Mouse (Mus musculus): ENCODE data around the gene Slc23a2.

Gene Slc23a2

DNA sequence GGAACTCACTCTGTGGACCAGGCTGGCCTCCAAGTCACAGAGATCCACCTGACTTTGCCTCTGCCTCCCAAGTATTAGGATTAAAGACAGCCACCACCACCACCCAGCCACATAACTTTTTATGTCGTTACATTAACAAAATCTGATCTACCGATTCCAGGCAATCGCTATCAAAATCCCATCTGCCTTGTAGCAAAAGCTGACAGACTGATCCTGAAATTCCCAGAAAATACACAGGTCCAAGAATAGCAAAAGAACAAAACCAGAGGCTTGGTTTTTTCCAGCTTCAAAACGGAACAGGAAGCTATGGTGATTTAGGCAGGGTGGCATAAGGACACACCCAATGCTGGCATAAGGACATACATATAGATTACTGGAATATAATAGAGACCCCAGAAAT lies 10.2 kb downstream of the Slc23a2 start:
- DNase-seq (ENCODE audit: low read depth, low spot score), result no peak

GRCm38 (mm10) chr2:132133436-132133835 lies 11.5 kb downstream of the Slc23a2 start:
- peak; percentile 90 for DNase-seq (ENCODE audit: low read depth, low spot score)

- peak; percentile 72 for DNase-seq (ENCODE audit: low read depth, low spot score)
Measured at GRCm38 (mm10) chr2:132131266-132131665, 13.6 kb downstream of the Slc23a2 start.

- DNase-seq (ENCODE audit: low read depth, low spot score), result no peak
Measured at GRCm38 (mm10) chr2:132129980-132130379, 14.9 kb downstream of the Slc23a2 start.

- DNase-seq (ENCODE audit: low read depth, low spot score), result no peak
Measured at GRCm38 (mm10) chr2:132129247-132129646, 15.7 kb downstream of the Slc23a2 start.

DNA sequence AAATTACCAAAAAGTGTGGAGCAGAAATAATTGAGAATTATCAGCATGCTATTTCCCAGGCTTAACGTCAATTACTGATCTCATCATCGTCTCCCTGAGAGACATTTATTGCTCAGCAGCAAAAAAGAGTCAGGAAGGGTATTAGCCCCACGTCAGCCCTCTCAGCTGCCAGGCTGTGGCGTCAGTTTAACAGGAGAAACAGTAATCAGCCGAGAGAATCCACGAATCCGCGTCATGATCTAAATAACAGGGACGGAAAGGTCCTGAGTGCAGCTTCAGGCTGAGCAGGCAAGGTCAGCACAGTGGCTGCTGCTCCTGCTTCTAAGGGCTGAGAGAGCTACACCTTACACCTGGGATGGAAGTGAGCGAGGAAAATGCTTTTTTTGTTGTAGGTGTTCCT lies 17.0 kb downstream of the Slc23a2 start:
- no peak for DNase-seq (ENCODE audit: low read depth, low spot score)

- DNase-seq (ENCODE audit: low read depth, low spot score), result no peak
Measured at GRCm38 (mm10) chr2:132126292-132126691, 18.6 kb downstream of the Slc23a2 start.

DNA sequence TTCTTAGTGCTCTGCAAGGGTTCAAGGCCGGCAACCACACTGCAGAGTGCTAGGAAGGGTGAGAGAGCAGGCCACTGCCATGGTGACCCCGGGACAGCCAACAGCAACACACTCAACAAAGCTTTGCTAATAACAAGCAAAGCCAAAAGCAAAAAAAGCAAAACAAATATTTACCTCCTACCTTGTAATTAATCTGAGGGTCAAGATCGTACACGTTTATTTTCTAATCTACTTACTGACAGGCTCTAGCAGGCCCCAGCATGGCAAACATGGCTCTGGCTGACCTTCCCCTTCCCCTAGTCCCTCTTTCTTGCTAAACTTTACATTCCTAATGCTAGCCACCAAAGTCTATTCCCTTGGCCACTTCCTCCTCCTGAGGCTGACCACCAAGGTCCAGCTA lies 21.8 kb downstream of the Slc23a2 start:
- DNase-seq (ENCODE audit: low read depth, low spot score), result no peak

- no peak for DNase-seq (ENCODE audit: low read depth, low spot score)
Measured at GRCm38 (mm10) chr2:132121050-132121449, 23.9 kb downstream of the Slc23a2 start.

DNA sequence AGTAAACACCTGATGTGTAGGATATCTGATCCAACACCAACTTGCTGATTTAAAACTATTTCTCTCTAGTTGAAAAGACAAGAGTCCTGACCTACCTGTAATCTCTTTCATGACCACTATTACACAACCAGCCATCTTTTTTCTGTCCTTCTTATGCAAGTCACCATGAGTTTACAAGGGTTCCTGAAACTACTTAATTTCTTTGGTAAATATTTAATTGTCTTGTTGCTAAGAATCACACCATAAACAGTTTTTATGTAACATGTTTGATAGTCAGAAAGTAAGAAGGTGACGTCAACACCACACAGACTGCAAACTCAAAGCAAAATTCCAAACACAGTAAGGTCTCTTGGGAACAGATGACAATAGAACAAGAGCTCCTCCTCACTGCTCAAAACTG lies 26.3 kb downstream of the Slc23a2 start:
- no peak for DNase-seq (ENCODE audit: low read depth, low spot score)

DNA sequence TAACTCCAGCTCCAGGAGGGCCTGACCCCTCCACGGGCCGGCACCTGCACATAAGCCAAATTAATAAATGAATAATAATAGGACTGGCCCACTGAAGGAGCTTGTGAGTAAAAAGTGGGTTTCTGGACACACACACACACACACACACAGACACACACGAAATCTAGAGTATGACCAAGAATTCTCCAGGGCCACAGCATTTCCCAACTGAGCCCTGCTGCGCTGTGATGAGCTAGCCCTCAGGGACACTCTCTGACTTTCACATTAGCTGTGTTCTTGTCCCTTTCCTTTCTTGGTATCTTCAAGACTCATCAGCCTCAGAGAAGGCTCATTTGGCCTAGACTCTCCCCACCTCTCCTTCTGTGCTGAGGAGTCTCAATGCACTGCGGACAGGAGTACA lies 29.0 kb downstream of the Slc23a2 start:
- no peak for DNase-seq (ENCODE audit: low read depth, low spot score)

DNA sequence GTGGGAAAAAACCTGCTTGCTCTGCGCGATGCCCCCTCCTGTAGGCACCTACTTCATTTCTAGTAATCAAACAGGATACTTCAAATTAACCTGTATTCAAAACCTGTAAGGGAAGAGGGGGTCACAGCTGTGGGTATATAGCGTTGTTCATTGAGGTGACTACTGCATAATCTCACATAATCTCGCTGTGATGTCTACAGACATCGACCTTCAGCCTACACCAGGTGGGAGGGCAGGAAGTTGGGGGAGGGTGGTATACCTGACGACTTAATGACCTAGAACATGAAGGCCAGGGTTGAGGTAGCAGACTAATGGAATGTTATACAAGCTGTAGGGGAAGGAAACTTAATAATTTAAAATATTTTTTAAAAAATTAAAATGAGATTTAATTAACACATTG lies 29.6 kb downstream of the Slc23a2 start:
- no peak for DNase-seq (ENCODE audit: low read depth, low spot score)

GRCm38 (mm10) chr2:132113962-132114759 lies 30.7 kb downstream of the Slc23a2 start:
- DNase-seq (ENCODE audit: low read depth, low spot score), result peak; percentile 60

DNA sequence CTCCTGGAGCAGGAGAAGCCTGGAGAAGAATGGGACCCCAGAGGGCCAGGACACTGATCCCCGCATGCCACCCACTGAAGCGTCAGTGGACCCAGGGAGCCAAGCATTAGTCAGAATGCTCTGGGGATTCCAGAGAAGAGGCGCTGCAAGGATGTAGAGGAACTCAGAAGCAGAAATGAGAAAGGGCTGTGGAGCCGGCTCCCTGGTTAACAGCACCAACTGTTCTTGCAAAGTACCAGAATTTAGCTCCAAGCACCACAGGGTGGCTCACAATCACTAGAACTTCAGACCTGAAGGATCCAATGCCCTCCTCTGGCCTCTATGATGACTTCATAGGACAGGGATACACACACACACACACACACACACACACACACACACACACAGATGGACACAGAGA lies 32.6 kb downstream of the Slc23a2 start:
- DNase-seq (ENCODE audit: low read depth, low spot score), result no peak

GRCm38 (mm10) chr2:132111905-132112304 lies 33.0 kb downstream of the Slc23a2 start:
- no peak for DNase-seq (ENCODE audit: low read depth, low spot score)

GRCm38 (mm10) chr2:132111266-132111665 lies 33.6 kb downstream of the Slc23a2 start:
- peak; percentile 58 for DNase-seq (ENCODE audit: low read depth, low spot score)

DNA sequence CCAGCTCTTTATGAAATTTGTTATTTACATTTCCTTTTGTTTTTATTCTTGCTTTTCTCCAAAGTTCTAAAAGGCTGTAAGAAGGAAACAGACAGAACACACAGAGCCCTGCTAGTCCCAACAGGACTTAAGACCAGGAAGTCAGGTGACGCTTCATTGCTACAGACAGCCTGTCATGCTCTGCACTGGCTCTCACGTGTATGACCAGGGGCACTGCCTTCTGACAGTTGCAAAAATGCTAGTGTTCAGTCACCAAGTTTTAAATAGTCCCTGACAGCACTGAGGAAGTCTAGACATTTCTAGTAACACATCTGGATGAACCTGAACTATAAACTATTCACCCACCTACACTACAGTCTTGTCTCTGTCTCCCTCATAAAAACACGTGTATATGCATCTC lies 34.2 kb downstream of the Slc23a2 start:
- no peak for DNase-seq (ENCODE audit: low read depth, low spot score)

DNA sequence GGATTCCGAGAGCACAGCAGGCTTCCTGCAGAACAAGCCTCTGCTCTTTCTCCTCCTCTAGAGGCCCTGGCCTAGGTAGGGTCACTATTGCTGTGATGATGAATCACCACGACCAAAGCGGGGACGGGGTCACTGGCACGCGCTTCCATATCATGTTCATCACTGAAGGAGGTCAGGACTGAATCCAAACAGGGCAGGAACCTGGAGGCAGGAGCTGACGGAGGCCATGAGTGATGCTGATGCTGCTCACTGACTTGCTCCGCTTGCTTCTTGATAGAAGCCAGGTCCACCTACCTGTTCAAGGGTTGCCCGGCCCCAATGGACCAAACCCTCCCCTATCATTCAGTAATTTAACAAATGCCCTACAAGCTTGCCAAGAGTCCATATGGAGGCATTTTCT lies 35.9 kb downstream of the Slc23a2 start:
- DNase-seq (ENCODE audit: low read depth, low spot score), result no peak

DNA sequence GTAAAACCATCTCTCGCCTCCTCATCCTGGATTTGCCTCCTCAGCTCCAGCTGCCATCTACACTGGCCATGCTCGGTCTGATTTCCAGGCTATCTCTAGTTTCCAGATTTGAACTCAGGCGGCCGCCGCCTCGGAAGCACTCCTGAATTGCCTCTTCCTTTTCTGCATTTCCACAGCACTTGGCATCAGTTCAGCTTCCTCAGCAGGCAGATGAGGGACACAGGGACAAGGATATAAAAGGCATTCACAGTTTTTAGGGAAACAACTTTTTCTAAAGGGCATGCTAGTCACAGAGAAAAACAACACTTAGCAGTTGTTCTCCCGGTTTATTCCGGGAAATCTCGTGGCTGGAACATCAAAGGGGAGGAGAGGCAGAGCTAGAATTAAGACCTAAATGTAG lies 37.3 kb downstream of the Slc23a2 start:
- DNase-seq (ENCODE audit: low read depth, low spot score), result no peak

DNA sequence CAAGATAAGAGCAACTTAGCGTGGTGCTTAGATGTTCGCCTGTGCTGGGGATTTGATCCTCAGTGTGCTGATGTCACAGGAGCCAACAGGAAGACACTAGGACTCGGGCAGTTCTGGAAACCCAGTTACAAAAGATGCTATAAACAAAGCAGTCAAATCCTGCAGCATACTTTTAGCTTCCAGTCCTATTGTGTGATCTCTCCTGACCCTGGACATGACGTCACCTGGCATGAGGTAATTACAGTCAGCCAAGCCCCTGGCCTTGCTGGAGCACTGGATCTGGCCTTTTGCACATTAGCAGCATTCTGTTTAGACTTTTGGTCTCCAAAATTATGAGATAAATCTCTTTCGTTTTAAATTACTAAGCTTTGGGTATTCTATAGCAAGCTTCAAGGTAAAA lies 38.8 kb downstream of the Slc23a2 start:
- no peak for DNase-seq (ENCODE audit: low read depth, low spot score)

DNA sequence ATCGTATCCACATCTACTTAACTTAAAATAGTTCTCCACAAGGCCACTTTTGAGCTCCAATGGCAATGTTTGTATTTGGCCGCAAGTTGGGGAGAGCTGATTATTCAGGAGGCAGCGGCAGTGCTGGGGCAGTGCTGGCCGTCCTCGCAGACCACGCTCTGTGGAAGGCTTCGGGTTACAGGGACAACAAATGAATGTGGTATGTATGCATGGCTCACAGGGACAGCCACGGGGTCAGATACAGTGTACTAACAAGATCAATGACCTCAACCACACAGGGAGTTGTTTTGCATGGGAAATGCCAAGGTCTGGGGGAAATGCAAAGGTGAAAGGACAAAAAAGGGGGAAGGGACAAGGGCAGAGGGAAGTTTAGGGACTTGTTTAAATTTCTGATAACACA lies 41.6 kb downstream of the Slc23a2 start:
- DNase-seq (ENCODE audit: low read depth, low spot score), result peak; percentile 72

DNA sequence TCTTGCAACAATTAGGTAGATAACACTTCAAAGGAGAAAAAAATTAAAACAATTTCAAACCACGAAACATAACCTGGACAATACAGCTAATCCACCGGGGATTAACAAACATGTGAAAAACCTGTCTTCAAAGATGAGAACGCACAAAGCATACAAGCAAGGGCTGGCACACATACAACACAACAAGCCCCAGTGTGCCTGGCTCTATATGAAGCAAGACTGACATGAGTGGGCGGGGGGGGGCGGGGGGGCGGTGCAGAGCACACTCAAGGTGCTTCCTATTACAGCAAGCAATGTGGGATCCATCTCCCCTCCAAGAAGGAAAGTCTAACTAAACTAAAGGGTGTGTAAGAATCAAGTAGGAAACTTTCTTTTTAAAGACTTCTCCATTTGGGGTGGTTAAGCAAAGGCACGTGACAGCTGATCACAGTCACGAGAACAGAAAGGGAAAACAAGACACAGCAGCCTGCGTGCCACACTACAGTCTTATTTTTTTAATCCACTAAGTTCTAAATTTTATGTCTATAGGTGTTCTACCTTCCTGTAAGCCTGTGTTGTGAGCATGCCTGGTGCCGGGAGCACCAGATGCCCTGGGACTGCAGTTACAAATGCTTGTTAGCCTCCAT lies 42.3 kb downstream of the Slc23a2 start:
- peak; percentile 29 for DNase-seq (ENCODE audit: low read depth, low spot score)

DNA sequence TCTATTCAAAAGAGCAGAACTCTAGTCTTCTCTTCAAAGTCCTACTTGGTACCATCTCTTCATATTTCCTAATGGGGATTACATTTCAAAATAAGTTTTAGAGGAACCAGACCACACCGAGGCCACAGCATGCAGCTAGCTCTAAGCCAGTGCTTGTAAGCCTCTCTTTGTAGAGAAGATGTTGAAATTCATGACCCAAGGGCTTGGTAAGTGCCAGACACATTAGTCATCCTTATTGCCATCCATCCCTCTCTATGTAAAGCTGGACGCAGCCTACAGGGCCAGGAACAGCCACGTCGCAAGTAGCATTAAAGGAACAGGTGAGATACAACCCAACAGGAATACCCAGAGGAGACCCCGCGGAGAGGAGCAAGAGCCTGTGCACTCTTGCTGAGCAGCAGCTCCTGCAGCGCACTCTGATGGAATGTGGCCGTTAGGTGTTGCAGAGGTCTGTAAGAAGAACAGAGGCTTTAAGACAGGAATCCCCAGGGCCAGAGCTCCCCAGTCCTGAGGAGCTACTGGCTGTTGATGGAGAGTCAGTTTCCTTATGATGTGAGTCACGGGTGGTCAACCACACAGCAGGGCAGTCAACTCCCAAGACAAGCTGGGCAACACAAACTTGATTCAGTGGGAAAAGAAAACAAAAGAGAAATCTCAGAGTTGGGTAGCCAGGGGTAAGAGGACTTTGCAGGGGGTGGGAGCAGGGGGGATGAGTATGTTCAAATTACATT lies 45.8 kb downstream of the Slc23a2 start:
- peak; percentile 35 for DNase-seq (ENCODE audit: low read depth, low spot score)
